Mouse (Mus musculus) monocyte, adult 2 months (primary cell): ENCODE results near the gene Arhgap25.
"Not testable (repeated sequence)": the region's sequence is repeated elsewhere in the genome, so short reads cannot be mapped to it uniquely, and the experiment has no call there.

Experiments
- DNase-seq, 2 experiments: peaks; one replicate each; pipeline ENCODE4 v3.0.0; 2022; ENCODE audit warnings: low spot score in 2 of 2, low read depth in 1 of 2

Arhgap25 gene

DNA sequence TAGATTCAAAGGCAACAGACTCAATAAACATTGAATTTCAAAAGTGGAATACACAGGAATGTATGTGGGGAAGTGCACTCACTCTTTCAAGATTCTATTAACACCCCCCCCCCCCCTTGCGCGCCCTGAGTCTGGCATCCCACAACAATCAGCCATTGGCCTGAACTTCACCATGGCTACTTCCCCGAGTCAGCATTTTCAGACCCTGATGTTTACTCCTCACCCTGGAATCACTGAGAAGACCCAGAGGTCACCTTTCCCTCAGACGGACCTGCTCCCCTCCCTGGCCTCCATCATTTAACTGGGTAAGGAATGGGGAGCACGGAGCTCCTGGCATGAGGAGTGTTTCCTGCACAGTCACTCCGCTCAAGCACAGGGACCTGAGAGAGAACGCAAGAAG, 28.2 kb downstream of the Arhgap25 start:
- DNase-seq = no peak

GRCm38 (mm10) chr6:87503976-87504375, 29.1 kb downstream of the Arhgap25 start:
- no peak for DNase-seq

DNA sequence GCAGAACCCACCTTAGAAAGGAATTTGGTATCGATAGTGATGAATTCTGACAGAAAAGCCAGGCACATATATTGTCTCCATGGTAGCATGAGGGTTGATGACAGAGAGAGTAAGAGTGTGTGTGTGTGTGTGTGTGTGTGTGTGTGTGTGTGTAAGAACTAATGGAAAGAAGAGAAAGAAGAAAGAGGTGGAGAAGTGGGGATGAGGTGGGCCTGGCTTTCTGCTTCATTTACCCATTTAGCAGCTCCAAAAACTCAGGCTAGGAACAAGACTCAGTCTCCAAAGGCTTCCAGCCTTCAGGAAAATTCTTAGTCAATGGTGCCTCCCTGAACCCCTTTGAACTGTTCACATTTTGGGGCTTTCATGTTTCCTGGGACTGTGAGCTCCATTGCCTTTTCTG, 29.5 kb downstream of the Arhgap25 start:
- no peak for DNase-seq

DNA sequence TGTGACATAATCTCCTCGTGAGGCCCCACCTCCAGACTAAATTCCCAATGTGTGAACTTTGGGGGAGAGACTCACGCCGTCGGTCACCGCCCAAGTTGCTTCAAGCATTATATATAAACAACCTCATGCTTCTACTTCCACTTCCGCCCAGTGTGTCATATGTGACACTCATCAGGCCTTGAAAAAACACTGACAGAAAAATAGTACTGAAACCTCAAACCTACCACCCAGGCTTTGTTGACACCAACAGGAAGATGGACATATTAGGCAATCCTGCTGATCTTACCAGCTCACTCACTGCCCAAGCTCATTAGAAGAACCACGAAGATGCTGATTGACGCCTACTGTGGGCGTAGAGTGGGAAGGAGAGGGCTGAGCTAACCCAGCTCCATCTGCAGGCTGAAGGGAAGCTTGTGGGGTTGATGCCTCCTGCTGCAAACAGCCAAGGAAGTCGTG, 30.2 kb downstream of the Arhgap25 start:
- DNase-seq = peak; percentile 76 to 86

DNA sequence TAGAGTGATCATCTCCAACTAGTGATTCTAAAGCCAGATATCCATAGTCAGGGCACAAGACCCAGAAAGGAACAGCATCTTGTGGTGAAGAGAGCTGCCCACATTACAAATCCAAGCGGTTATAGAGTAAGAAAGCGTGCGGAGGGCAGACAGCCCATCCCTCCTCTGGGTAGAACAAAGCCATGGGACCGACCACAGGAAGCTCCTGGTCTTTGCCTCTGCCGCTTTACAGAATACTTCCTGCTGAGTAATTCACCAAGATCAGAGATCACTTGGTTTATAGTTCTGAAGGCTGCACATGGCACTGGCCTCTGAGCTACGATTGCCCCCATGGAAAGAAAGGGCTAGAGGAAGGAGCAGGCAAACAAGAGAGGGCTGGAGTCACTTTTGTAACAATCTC, 30.6 kb downstream of the Arhgap25 start:
- DNase-seq = no peak

DNA sequence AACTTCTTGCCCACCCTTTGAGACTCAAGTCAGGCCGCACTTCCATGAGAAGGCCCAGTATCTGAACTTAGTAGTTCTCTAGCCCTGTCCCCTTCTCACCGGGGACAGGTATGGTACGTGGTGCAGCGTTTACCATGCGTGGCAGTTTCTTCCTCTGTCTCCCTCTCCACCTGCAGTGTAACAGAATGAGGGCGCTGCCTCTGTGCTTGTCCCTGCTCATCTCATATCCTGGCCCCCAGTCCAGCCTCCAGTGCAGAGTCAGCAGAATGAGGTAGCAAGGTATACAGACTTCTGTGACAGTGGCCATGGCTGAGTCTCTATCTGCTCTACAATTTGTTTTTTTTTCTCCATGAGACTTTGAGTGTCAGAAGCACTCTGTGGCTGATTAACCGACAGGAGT, 32.4 kb downstream of the Arhgap25 start:
- no peak for DNase-seq

- peak in 1 of 2 experiments; percentile 46 for DNase-seq
Measured at GRCm38 (mm10) chr6:87499791-87500190, 33.3 kb downstream of the Arhgap25 start.

DNA sequence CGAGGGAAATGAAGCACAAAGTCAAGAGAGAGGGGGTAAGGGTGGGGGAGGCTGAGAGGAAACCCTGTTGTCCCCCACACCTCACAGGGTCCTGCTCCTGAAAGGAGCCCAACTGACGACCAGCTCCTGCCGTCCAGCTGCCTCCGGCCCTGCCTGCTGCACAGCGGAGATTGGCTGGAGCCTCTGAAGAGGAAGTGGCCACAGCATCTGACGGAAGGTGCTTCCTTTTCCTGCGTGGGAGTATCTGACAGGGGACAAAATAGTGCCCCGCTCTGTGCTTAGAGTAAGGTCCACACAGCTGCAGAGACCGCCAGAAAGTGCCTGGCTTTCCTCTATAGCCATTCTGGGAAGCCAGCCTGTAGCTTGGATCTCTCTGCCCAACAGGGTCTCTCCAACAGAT, 36.9 kb downstream of the Arhgap25 start:
- peak in 1 of 2 experiments; percentile 51 for DNase-seq

DNA sequence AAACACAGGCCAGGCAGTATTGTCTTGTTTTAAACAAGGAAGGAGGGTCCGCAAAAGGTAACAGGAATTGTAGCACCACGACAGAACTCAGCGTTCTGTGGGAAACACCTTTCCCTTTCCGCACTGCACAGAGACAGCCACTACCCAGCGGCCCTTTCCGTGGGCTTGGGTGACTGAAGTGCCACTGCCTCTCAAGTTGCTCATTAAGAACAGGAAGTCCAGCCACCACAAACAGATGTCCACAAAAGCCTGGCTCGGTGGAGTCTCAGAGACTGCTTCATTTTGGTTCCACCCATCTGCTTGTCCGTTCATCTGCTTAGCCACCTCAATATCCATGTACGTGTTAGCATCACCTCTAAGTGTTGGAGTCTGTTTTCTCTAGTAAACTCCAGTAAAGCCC, 38.7 kb downstream of the Arhgap25 start:
- no peak for DNase-seq

DNA sequence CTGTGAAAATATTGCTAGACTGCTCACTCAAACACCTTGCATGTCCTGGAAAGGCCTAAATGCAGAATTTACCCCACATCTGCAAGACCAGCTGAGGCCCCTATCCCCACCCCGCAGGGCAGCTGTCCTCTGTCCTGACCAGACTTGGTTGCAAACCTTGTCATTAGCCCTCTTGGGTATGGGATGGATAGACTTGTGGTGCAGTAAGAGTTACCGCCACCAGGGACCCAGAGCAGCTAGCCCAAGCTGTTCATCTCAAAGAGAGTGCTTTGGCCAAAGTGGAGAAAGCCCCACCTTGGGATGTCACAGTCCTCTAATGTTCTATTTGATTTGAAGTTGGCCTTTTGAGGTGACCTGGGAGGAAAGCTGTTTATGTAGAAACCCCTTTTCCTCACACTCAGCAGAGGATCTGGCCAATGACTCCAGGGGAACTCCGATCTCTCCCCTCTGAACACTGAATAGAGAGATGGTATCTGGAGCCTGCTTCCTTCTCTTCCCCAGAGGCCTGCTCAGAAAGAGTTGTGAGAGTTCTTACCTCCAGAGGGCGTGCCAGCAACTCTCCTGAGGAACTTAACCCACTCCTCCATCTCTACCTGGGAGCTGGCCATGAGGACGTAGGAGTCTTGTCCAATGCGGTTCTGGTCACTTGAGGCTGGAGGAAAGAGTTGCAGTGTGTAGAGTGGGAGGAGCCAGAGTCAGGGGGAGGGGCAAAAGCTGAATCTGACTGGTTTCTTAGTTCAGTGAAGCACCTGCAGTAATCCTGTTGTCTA, 45.2 kb downstream of the Arhgap25 start:
- DNase-seq = no peak

DNA sequence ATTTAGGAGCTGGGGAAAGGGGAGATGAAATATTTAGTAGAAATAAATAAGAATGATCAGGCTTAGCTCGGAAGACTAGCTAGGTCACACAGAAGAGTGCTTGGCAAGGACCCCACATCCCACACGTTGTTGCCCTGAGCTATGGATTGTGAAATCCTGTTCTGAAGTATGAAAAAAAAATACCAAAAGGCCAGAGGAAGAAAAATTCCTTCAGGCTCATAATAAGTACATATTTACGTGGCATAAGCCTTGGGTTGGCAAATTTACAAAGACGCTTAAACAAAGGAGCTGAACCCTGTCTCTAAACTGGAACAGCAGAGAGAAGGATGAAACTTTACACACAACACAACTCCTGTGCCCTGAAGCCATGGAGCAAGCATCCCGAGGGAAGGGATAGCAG, 48.3 kb downstream of the Arhgap25 start:
- no peak for DNase-seq

DNA sequence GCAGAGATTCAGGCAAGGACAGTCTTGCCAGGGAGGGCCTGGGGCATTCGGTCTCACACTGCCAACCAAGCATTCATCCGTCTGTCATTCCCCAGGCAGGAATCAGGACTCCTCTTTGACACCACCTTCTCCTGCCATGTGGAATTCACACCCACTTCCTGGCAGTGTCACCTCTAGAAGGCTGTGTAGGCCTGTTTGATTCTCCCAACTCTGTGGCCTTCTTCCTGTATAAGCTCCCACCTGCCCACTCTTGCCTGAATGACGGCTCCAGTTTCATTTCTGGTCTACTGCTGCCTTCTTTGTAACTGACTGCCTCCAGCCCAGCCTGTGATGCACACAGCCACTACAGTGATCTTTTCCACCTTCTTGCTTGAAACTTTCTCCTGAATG, 49.2 kb downstream of the Arhgap25 start:
- DNase-seq = no peak

GRCm38 (mm10) chr6:87483224-87483899, 49.7 kb downstream of the Arhgap25 start:
- DNase-seq = no peak

DNA sequence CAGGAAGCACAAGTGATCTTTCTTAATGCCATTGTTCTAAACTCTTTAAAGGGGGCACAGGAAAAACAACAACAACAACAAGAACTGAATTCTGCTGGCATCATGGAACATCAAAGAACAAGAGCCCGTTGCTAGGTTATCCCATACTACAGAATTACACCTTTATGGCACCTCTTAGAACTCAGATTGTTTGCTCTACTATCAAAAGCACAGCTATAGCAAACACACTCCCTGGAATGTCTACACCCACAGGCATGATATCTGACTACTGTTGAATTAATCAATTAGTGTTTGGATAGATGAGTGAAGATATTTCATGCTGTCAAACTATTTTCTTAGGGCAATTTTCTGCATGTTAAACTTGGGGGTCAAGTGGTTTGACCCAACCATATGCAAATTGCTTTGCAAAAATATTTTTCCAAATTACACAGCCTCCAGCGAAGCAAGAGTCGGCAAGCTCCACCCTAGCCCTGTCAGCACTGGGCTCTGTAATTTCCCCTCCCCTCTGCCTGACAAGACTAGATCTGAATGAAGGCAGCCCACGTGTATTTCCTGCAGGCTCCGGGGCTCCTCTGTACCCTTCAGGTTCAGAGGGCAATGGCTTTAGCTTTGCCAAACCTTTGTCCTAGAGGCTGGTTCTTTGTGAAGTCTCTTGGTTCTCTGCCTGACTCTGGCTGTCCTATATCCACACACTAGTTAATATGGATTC, 53.6 kb downstream of the Arhgap25 start:
- DNase-seq = no peak

- no peak for DNase-seq
Measured at GRCm38 (mm10) chr6:87478847-87479246, 54.2 kb downstream of the Arhgap25 start.

DNA sequence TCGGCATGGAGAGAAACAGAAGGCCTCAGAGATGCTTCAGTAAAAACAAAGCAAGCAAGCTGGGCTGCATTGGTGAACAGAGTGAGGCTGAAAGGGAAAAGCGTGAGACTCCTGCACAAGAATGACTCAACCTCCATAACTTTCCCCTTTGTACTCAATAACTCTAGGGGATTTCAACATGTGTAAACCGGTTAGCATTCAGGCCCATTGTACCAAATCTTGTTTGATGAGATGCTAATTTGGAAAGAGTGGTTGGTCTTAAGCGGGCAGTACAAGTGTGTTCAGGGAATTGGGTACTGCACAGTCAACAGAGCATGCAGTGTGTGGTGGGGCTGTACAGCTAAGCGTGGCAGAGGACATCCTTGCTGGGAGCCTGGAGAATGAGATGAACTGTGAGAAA, 57.8 kb downstream of the Arhgap25 start:
- no peak for DNase-seq

- DNase-seq = not testable (repeated sequence)
Measured at GRCm38 (mm10) chr6:87470098-87470497, 63.0 kb downstream of the Arhgap25 start.

DNA sequence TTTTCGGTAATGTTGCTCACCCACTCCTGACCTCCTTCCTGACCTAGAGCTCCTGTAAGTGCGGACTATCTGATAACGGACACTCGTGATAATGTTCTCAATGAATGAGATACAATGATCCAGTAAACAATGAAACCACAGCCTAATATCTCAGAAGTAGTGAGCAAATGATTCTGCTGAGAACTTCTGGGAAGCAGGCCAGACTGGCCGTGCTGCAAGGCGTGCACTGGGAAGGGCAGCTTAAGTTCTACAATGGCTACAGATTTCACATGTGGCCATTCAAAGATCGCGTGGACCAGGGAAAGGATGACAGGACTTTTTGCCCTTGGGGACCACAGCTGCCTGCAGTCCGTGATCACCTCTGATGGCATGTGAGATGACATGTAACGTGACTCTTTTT, 64.7 kb downstream of the Arhgap25 start:
- no peak for DNase-seq

- DNase-seq = no peak
Measured at GRCm38 (mm10) chr6:87467373-87467772, 65.7 kb downstream of the Arhgap25 start.

GRCm38 (mm10) chr6:87466221-87466620, 66.8 kb downstream of the Arhgap25 start:
- peak; percentile 14 to 50 for DNase-seq

DNA sequence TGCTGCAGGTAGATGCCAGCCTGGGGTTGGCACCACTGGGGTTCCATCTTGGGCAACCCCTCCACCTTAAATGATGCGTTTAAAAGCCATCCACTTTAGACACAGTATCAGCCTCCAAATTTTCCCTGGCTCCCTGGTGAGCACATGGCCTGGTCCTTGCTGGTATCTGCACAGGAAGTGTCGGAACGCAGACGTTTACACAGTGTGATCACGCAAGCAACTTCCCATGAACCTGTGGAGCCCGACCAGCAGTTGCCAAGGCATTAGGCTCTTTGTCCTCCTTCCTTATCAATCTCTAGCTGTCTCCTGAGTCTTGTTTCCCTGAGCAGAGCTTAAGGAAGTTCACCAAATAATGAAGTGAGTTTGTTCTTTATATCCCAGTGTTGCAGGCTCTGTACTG, 77.6 kb downstream of the Arhgap25 start:
- DNase-seq = no peak

GRCm38 (mm10) chr6:87451771-87452170, 81.3 kb downstream of the Arhgap25 start:
- DNase-seq = no peak
